Comparison of ENCODE assay signal across 25 mouse cellular contexts in genomic region chr5:135291193-135291592, GRCm38 (mm10). TPM values are rescaled to one million over a fixed set of nuclear protein-coding genes. Genes with fewer than 3 reads are reported as not detected.
DNase-seq lines count a peak whose midpoint lies in the region; ATAC-seq lines count a peak whose summit lies in the region.
"Had no signal": no experiment of that assay in that cellular context is flagged by ENCODE, and none has a peak within 500 bp of the region (broad histone marks: within the 10 kb centered on the region; RNA-seq: fewer than 3 reads in every experiment).

No protein-coding gene starts in this region.

- DNase-seq in forebrain, embryonic 10.5 days (ENCODE audit: extremely low spot score, low spot score), result no peak
- DNase-seq in testis, postnatal 10 days (ENCODE audit: low spot score), result peak; percentile 37
- DNase-seq in testis, postnatal 14 days (ENCODE audit: low spot score), result no peak
- DNase-seq in embryonic facial prominence, embryonic 14.5 days (ENCODE audit: low spot score), result peak; percentile 23
- DNase-seq in retina, embryonic 14.5 days (ENCODE audit: low spot score), result peak; percentile 61
- DNase-seq in lung, postnatal 10 days, result no peak
- DNase-seq in right cerebral cortex, postnatal 10 days (ENCODE audit: low spot score in 2 of 2), result no peak
- DNase-seq: cerebellum, adult 11-12 months; cerebellum, postnatal 10 days; heart, postnatal 10 days; kidney, adult 8-10 months; kidney, postnatal 10 days; liver, embryonic 13.5 days; lung, embryonic 14.5 days; lung, postnatal 36 days; right cerebral cortex, postnatal 4 days; thymus, postnatal 14 days had no signal

- no peaks in the 10 kb centered on the region for H3K36me3 ChIP-seq in forebrain, embryonic 10.5 days (replicated peaks)
- no peaks in the 10 kb centered on the region for H3K36me3 ChIP-seq in forebrain, embryonic 12.5 days (replicated peaks)
- H3K36me3 ChIP-seq in embryonic facial prominence, embryonic 14.5 days (ENCODE audit: control insufficient read depth, insufficient read depth, low read length), result no peaks in the 10 kb centered on the region
- H3K36me3 ChIP-seq: heart, embryonic 12.5 days; hindbrain, embryonic 13.5 days; liver, embryonic 13.5 days; midbrain, embryonic 13.5 days had no signal

- H3K27ac ChIP-seq in forebrain, embryonic 10.5 days, result peak overlapping the region; percentile 2; the same call in 1 of the 2 replicates
- no peak overlapping the region for H3K27ac ChIP-seq in forebrain, embryonic 12.5 days
- no peak overlapping the region for H3K27ac ChIP-seq in embryonic facial prominence, embryonic 14.5 days (replicated peaks; ENCODE audit: low read depth, low read length)
- H3K27ac ChIP-seq: hindbrain, embryonic 13.5 days; layer of hippocampus, adult 2 months; liver, embryonic 13.5 days; midbrain, embryonic 13.5 days had no signal

- ATAC-seq in forebrain, embryonic 12.5 days (ENCODE audit: low FRiP score), result no peak
- peak; percentile 51; the same call in 1 of the 2 replicates for ATAC-seq in embryonic facial prominence, embryonic 14.5 days (ENCODE audit: low read depth)
- ATAC-seq: CD4-positive, CD25-positive, alpha-beta regulatory T cell, adult 4 months; midbrain, embryonic 13.5 days had no signal

- 41% methylated on average over 4 of the region's 4 CpGs for WGBS in forebrain, embryonic 10.5 days
- 45% methylated on average over 4 of the region's 4 CpGs for WGBS in forebrain, embryonic 12.5 days
- 31% methylated on average over 4 of the region's 4 CpGs for WGBS in embryonic facial prominence, embryonic 14.5 days

- no peak overlapping the region for H3K4me2 ChIP-seq in forebrain, embryonic 12.5 days
- H3K4me2 ChIP-seq in embryonic facial prominence, embryonic 14.5 days (ENCODE audit: low read depth, low read length), result no peak overlapping the region
- H3K4me2 ChIP-seq: heart, embryonic 12.5 days; hindbrain, embryonic 13.5 days; liver, embryonic 13.5 days; lung, embryonic 14.5 days; midbrain, embryonic 13.5 days had no signal

- no peaks in the 10 kb centered on the region for H3K27me3 ChIP-seq in forebrain, embryonic 10.5 days (ENCODE audit: poor library complexity, severe bottlenecking)
- H3K27me3 ChIP-seq in forebrain, embryonic 12.5 days, result no peaks in the 10 kb centered on the region
- no peaks in the 10 kb centered on the region for H3K27me3 ChIP-seq in embryonic facial prominence, embryonic 14.5 days (replicated peaks; ENCODE audit: control insufficient read depth, insufficient read depth, low read length)
- H3K27me3 ChIP-seq: hindbrain, embryonic 13.5 days; liver, embryonic 13.5 days had no signal

- no peak overlapping the region for H3K4me3 ChIP-seq in forebrain, embryonic 10.5 days
- no peak overlapping the region for H3K4me3 ChIP-seq in forebrain, embryonic 12.5 days (replicated peaks)
- H3K4me3 ChIP-seq in embryonic facial prominence, embryonic 14.5 days (ENCODE audit: low read depth, low read length), result no peak overlapping the region
- H3K4me3 ChIP-seq: heart, embryonic 12.5 days; hindbrain, embryonic 13.5 days; layer of hippocampus, adult 2 months; liver, embryonic 13.5 days; megakaryocyte, embryonic 14.5 days; midbrain, embryonic 13.5 days had no signal

- H3K9ac ChIP-seq in forebrain, embryonic 12.5 days, result no peak overlapping the region
- no peak overlapping the region for H3K9ac ChIP-seq in embryonic facial prominence, embryonic 14.5 days (ENCODE audit: low read depth, low read length)
- H3K9ac ChIP-seq: heart, embryonic 12.5 days; hindbrain, embryonic 13.5 days; liver, embryonic 13.5 days; lung, embryonic 14.5 days; midbrain, embryonic 13.5 days had no signal

- H3K9me3 ChIP-seq in forebrain, embryonic 10.5 days, result no peaks in the 10 kb centered on the region
- no peaks in the 10 kb centered on the region for H3K9me3 ChIP-seq in forebrain, embryonic 12.5 days
- H3K9me3 ChIP-seq in embryonic facial prominence, embryonic 14.5 days (ENCODE audit: control insufficient read depth, low read length), result no peaks in the 10 kb centered on the region
- H3K9me3 ChIP-seq: heart, embryonic 12.5 days; hindbrain, embryonic 13.5 days; liver, embryonic 13.5 days; megakaryocyte, embryonic 14.5 days; midbrain, embryonic 13.5 days had no signal

- peaks cover 19% of the 10 kb centered on the region for H3K4me1 ChIP-seq in forebrain, embryonic 10.5 days
- H3K4me1 ChIP-seq in forebrain, embryonic 12.5 days, result peaks cover 5% of the 10 kb centered on the region
- H3K4me1 ChIP-seq in embryonic facial prominence, embryonic 14.5 days (ENCODE audit: control insufficient read depth, insufficient read depth, low read length), result no peaks in the 10 kb centered on the region
- H3K4me1 ChIP-seq: heart, embryonic 12.5 days; liver, embryonic 13.5 days; megakaryocyte, embryonic 14.5 days; midbrain, embryonic 13.5 days had no signal

RNA-seq across cellular contexts. Expression of gene Fzd9, which starts 40.2 kb away (rescaled TPM):
- polyA plus RNA-seq in forebrain, embryonic 10.5 days (2016; fragmentation: Nextera tagmentation; extraction: Ambion mirVana), result 13.6 and 14.1 TPM in 2 replicates
- 23.1 and 27.7 TPM in 2 replicates for polyA plus RNA-seq in forebrain, embryonic 12.5 days (2016; fragmentation: Nextera tagmentation; extraction: Ambion mirVana)
- 21.6 and 21.7 TPM in 2 replicates for polyA plus RNA-seq in embryonic facial prominence, embryonic 14.5 days (2014; fragmentation: Nextera tagmentation; extraction: Ambion mirVana)
- polyA plus RNA-seq: CD4-positive, CD25-positive, alpha-beta regulatory T cell, adult 4 months had no signal

RNA-seq across cellular contexts. Expression of gene Fkbp6, which starts 58.7 kb away (rescaled TPM):
- polyA plus RNA-seq in forebrain, embryonic 10.5 days (2016; fragmentation: Nextera tagmentation; extraction: Ambion mirVana), result 0.22 TPM in 1 of 2 replicates, not detected in the other
- polyA plus RNA-seq in forebrain, embryonic 12.5 days (2016; fragmentation: Nextera tagmentation; extraction: Ambion mirVana), result 0.17 TPM in 1 of 2 replicates, not detected in the other
- polyA plus RNA-seq in embryonic facial prominence, embryonic 14.5 days (2014; fragmentation: Nextera tagmentation; extraction: Ambion mirVana), result 0.17 TPM in 1 of 2 replicates, not detected in the other
- polyA plus RNA-seq: CD4-positive, CD25-positive, alpha-beta regulatory T cell, adult 4 months; gonadal fat pad, adult 2 months; liver, embryonic 13.5 days; lung, embryonic 14.5 days had no signal

Comparison
In these comparisons a context has a peak if more than half of its experiments do, and no peak if none do; other contexts are left out.
1. DNase-seq: peak in testis, postnatal 10 days (single experiment), embryonic facial prominence, embryonic 14.5 days (single experiment) and retina, embryonic 14.5 days (single experiment); none in forebrain, embryonic 10.5 days (single experiment), testis, postnatal 14 days (single experiment), lung, postnatal 10 days (single experiment) and right cerebral cortex, postnatal 10 days (0 of 2).